Mouse (Mus musculus) left cerebral cortex, adult 2 months (tissue): ENCODE results near the gene Zfp385c. TPM values are rescaled to one million over a fixed set of nuclear protein-coding genes. Genes with fewer than 3 reads are reported as not detected.
A peak's percentile ranks its signal among the peaks of the same experiment; 100 is the strongest.

Experiments
- DNase-seq, 2 experiments: peaks; one replicate each; pipeline ENCODE4 v3.0.0; 2021 to 2022; ENCODE audit warnings: low spot score in 2 of 2, mixed read lengths in 1 of 2; ENCODE audit errors: extremely low spot score in 1 of 2
- H3K27ac ChIP-seq: fragments of 200-600 bp; 2 replicates; pipeline ENCODE4 v1.8.1; 2022
- H3K4me3 ChIP-seq: fragments of 200-600 bp; 2 replicates; pipeline ENCODE4 v1.8.1; 2022
- CTCF ChIP-seq: fragments of 200-600 bp; IDR thresholded peaks from 2 replicates; pipeline ENCODE4 v1.8.1; 2022; ENCODE audit warnings: antibody characterized with exemption, mild to moderate bottlenecking, moderate library complexity
- intact Hi-C: fragments of 180-260 bp; cut with DNase I; formaldehyde crosslinking; loops from one replicate; pipeline ENCODE4 v1.15.1; 2025
- total RNA-seq, 2 experiments: library from RNA; stranded (reverse); gene quantifications; 2 replicates each; pipeline ENCODE4 v1.2.3; 2021

Gene Zfp385c
- total RNA-seq, 2 experiments from 2014 or later, result 0.16 to 0.26 TPM

GRCm38 (mm10) chr11:100714534-100714915 is 22.3 kb upstream of the Zfp385c start:
- no peak overlapping the region for H3K4me3 ChIP-seq
- intact Hi-C loops, result loop anchor here (1.0 kb wide), 2 partner anchors 47 to 245 kb away; no protein-coding TSS in a partner anchor
- peak overlapping the region; percentile 45 for H3K27ac ChIP-seq
- peak; percentile 87 for TF ChIP-seq CTCF
- DNase-seq, result peak; percentile 72 to 80

- peak; percentile 51 to 68 for DNase-seq
- intact Hi-C loops, result loop anchor here (1.0 kb wide), 2 partner anchors 47 to 245 kb away; no protein-coding TSS in a partner anchor
- Histone ChIP-seq H3K4me3 (0 out of 2 replicates have a peak within 1 kb of the TSS, but pooled peaks have one; percentile 28), H3K27ac (peak within 1 kb of the TSS; percentile 90)
- TF ChIP-seq CTCF, result no peak
Observed at GRCm38 (mm10) chr11:100713735-100714533, 21.7 kb upstream of the Zfp385c start, which contains the start of gene Hspb9. TSS of gene Hspb9 (plus strand) at chr11:100713850.

- Histone ChIP-seq H3K4me3 (no peak overlapping the region), H3K27ac (peak overlapping the region; percentile 45)
- intact Hi-C loops, result no loop called here
- DNase-seq, result no peak
- no peak for TF ChIP-seq CTCF
Observed at GRCm38 (mm10) chr11:100713174-100713573, 20.9 kb upstream of the Zfp385c start.

GRCm38 (mm10) chr11:100711783-100712615 is 19.7 kb upstream of the Zfp385c start, which contains the start of gene Kat2a:
TSS of gene Kat2a (minus strand) at chr11:100712465.
- no peak for TF ChIP-seq CTCF
- peak within 1 kb of the TSS; percentile 92 for H3K4me3 ChIP-seq
- H3K27ac ChIP-seq, result peak within 1 kb of the TSS; percentile 90
- intact Hi-C loops, result no loop called here
- peak; percentile 86 to 88 for DNase-seq

- no peak for TF ChIP-seq CTCF
- intact Hi-C loops, result no loop called here
Observed at GRCm38 (mm10) chr11:100710977-100711376, 18.7 kb upstream of the Zfp385c start.

GRCm38 (mm10) chr11:100710528-100710927 is 18.3 kb upstream of the Zfp385c start:
- no peak overlapping the region for H3K27ac ChIP-seq
- DNase-seq, result no peak
- intact Hi-C loops, result no loop called here

More at GRCm38 (mm10) chr11:100710977-100711376, 18.7 kb upstream of the Zfp385c start:
- H3K27ac ChIP-seq, result no peak overlapping the region
- DNase-seq, result no peak
- peak overlapping the region; percentile 92 for H3K4me3 ChIP-seq

GRCm38 (mm10) chr11:100709201-100709810 is 17.1 kb upstream of the Zfp385c start:
- no peak overlapping the region for H3K27ac ChIP-seq
- no peak overlapping the region for H3K4me3 ChIP-seq
- intact Hi-C loops, result loop anchor here (10.0 kb wide), 1 partner anchor 345 kb away; no protein-coding TSS in a partner anchor
- TF ChIP-seq CTCF, result no peak
- no peak for DNase-seq

More at GRCm38 (mm10) chr11:100710528-100710927, 18.3 kb upstream of the Zfp385c start:
- H3K4me3 ChIP-seq, result no peak overlapping the region
- TF ChIP-seq CTCF, result no peak

- Histone ChIP-seq H3K4me3 (no peak overlapping the region), H3K27ac (no peak overlapping the region)
- no peak for TF ChIP-seq CTCF
- intact Hi-C loops, result loop anchor here (10.0 kb wide), 1 partner anchor 340 kb away; no protein-coding TSS in a partner anchor
- no peak for DNase-seq
Observed at GRCm38 (mm10) chr11:100705095-100705747, 13.0 kb upstream of the Zfp385c start.

- intact Hi-C loops, result loop anchor here (2.0 to 10.0 kb wide), 3 partner anchors 77 to 339 kb away; no protein-coding TSS in a partner anchor
- no peak within 1 kb of the TSS for H3K27ac ChIP-seq
- no peak for DNase-seq
- no peak within 1 kb of the TSS for H3K4me3 ChIP-seq
- TF ChIP-seq CTCF, result no peak
Observed at GRCm38 (mm10) chr11:100703851-100704531, 11.7 kb upstream of the Zfp385c start, which contains the start of gene Dhx58. TSS of gene Dhx58 (minus strand) at chr11:100704271.

GRCm38 (mm10) chr11:100703366-100703765 is 11.1 kb upstream of the Zfp385c start:
- TF ChIP-seq CTCF, result no peak
- Histone ChIP-seq H3K4me3 (no peak overlapping the region), H3K27ac (no peak overlapping the region)
- intact Hi-C loops, result loop anchor here (2.0 to 10.0 kb wide), 3 partner anchors 77 to 339 kb away; no protein-coding TSS in a partner anchor
- no peak for DNase-seq
